Mouse (Mus musculus) CH12.LX (cell line): ENCODE results near the gene Pias4. TPM values are rescaled to one million over a fixed set of nuclear protein-coding genes. Genes with fewer than 3 reads are reported as not detected.

Source experiments
- DNase-seq: peaks from one replicate; pipeline ENCODE4 v3.0.0-alpha.2; 2013; ENCODE audit errors: extremely low read depth
- H3K27ac ChIP-seq: 2 replicates; pipeline ENCODE4 v1.5.1; 2012; ENCODE audit warnings: low read depth, mild to moderate bottlenecking, control low read depth, moderate library complexity; ENCODE audit not compliant: insufficient read depth
- H3K27me3 ChIP-seq: replicated peaks from 2 replicates; pipeline ENCODE3; 2012; ENCODE audit warnings: inconsistent platforms
- H3K36me3 ChIP-seq, 2 experiments: replicated peaks in 1 of 2; 2 replicates each; pipeline versions ENCODE3 to v1.6.1; 2012; ENCODE audit warnings: inconsistent platforms in 1 of 2, low read length in 1 of 2, mild to moderate bottlenecking in 1 of 2, mixed read lengths in 1 of 2, moderate library complexity in 1 of 2; ENCODE audit not compliant: control insufficient read depth in 1 of 2, insufficient read depth in 1 of 2
- H3K4me1 ChIP-seq, 2 experiments: 2 replicates each; pipeline ENCODE4 v1.6.1; 2012; ENCODE audit warnings: inconsistent platforms in 1 of 2, moderate library complexity in 1 of 2; ENCODE audit not compliant: insufficient read depth in 2 of 2, control insufficient read depth in 1 of 2
- H3K4me2 ChIP-seq: 2 replicates; pipeline ENCODE4 v1.6.1; 2012; ENCODE audit warnings: low read depth, mild to moderate bottlenecking, control low read depth; ENCODE audit not compliant: poor library complexity, insufficient read depth, severe bottlenecking
- H3K4me3 ChIP-seq, 3 experiments: fragments of 150-350 bp in 1 of 3; sonication (generic) in 1 of 3; replicated peaks in 1 of 3; 2 replicates each; pipeline versions ENCODE3 to v1.5.1; 2011 to 2012; ENCODE audit warnings: low read depth in 2 of 3, low read length in 2 of 3, mild to moderate bottlenecking in 2 of 3, moderate library complexity in 2 of 3, control low read depth in 1 of 3, improper control_type of control experiment in 1 of 3, inconsistent platforms in 1 of 3, mixed read lengths in 1 of 3; ENCODE audit not compliant: poor library complexity in 1 of 3
- H3K79me2 ChIP-seq: replicated peaks from 2 replicates; pipeline ENCODE4 v1.6.1; 2012; ENCODE audit warnings: mild to moderate bottlenecking, moderate library complexity; ENCODE audit not compliant: control insufficient read depth, poor library complexity, insufficient read depth, severe bottlenecking; ENCODE audit errors: extremely low read depth
- H3K9ac ChIP-seq: 2 replicates; pipeline ENCODE4 v1.6.1; 2012; ENCODE audit warnings: low read depth, mild to moderate bottlenecking, control low read depth, moderate library complexity; ENCODE audit not compliant: insufficient read depth
- H3K9me3 ChIP-seq: replicated peaks from 2 replicates; pipeline ENCODE3; 2012; ENCODE audit warnings: low read length, inconsistent platforms, mixed read lengths
- BHLHE40 ChIP-seq: IDR thresholded peaks from 2 replicates; pipeline ENCODE4 v1.6.1; 2011; ENCODE audit warnings: mild to moderate bottlenecking, low read depth, low read length, improper control_type of control experiment
- CHD1 ChIP-seq: IDR thresholded peaks from 2 replicates; pipeline ENCODE4 v1.6.1; 2012; ENCODE audit warnings: low read depth, low read length, improper control_type of control experiment, inconsistent platforms
- CHD2 ChIP-seq: IDR thresholded peaks from 2 replicates; pipeline ENCODE4 v1.6.1; 2011; ENCODE audit warnings: low read length, improper control_type of control experiment
- CTCF ChIP-seq, 2 experiments: IDR thresholded peaks in 1 of 2; conservative IDR thresholded peaks in 1 of 2; 2 replicates each; pipeline ENCODE4 v1.5.1; 2011 to 2012; ENCODE audit warnings: low read depth in 2 of 2, low read length in 2 of 2, improper control_type of control experiment in 1 of 2, inconsistent platforms in 1 of 2, mild to moderate bottlenecking in 1 of 2, moderate library complexity in 1 of 2
- E2F4 ChIP-seq: IDR thresholded peaks from 2 replicates; pipeline ENCODE4 v1.6.1; 2011; ENCODE audit warnings: low read depth, low read length, improper control_type of control experiment; ENCODE audit not compliant: insufficient replicate concordance
- ELF1 ChIP-seq: IDR thresholded peaks from 2 replicates; pipeline ENCODE4 v1.6.1; 2014; ENCODE audit warnings: low read depth, mild to moderate bottlenecking, inconsistent platforms, low read length, improper control_type of control experiment
- EP300 ChIP-seq: IDR thresholded peaks from 2 replicates; pipeline ENCODE4 v1.6.1; 2011; ENCODE audit warnings: low read length, improper control_type of control experiment
- ETS1 ChIP-seq: conservative IDR thresholded peaks from 2 replicates; pipeline ENCODE4 v1.6.1; 2012; ENCODE audit warnings: low read depth, mild to moderate bottlenecking, inconsistent platforms, low read length, improper control_type of control experiment, moderate library complexity
- GABPA ChIP-seq: IDR thresholded peaks from 2 replicates; pipeline ENCODE4 v1.6.1; 2012; ENCODE audit warnings: low read depth, low read length, improper control_type of control experiment, inconsistent platforms; ENCODE audit not compliant: insufficient replicate concordance
- HCFC1 ChIP-seq: IDR thresholded peaks from 2 replicates; pipeline ENCODE4 v1.6.1; 2012; ENCODE audit warnings: low read depth, mild to moderate bottlenecking, inconsistent platforms, low read length, improper control_type of control experiment
- IRF4 ChIP-seq: IDR thresholded peaks from 2 replicates; pipeline ENCODE4 v1.6.1; 2014; ENCODE audit warnings: low read depth, mild to moderate bottlenecking, inconsistent platforms, low read length, improper control_type of control experiment
- JUN ChIP-seq: IDR thresholded peaks from 2 replicates; pipeline ENCODE4 v1.6.1; 2011; ENCODE audit warnings: low read depth, mild to moderate bottlenecking, low read length, improper control_type of control experiment, moderate library complexity; ENCODE audit not compliant: insufficient read depth
- JUND ChIP-seq: conservative IDR thresholded peaks from 2 replicates; pipeline ENCODE4 v1.6.1; 2011; ENCODE audit warnings: low read depth, low read length, improper control_type of control experiment
- KAT2A ChIP-seq: IDR thresholded peaks from 2 replicates; pipeline ENCODE4 v1.6.1; 2012; ENCODE audit warnings: low read length, improper control_type of control experiment, inconsistent platforms; ENCODE audit not compliant: insufficient replicate concordance
- MAFK ChIP-seq: IDR thresholded peaks from 2 replicates; pipeline ENCODE4 v1.6.1; 2011; ENCODE audit warnings: low read length, improper control_type of control experiment; ENCODE audit not compliant: insufficient replicate concordance
- MAX ChIP-seq: IDR thresholded peaks from 2 replicates; pipeline ENCODE4 v1.6.1; 2011; ENCODE audit warnings: low read length, improper control_type of control experiment
- MAZ ChIP-seq: IDR thresholded peaks from 2 replicates; pipeline ENCODE4 v1.6.1; 2012; ENCODE audit warnings: low read depth, mild to moderate bottlenecking, inconsistent platforms, low read length, improper control_type of control experiment, moderate library complexity
- MEF2A ChIP-seq: IDR thresholded peaks from 2 replicates; pipeline ENCODE4 v1.6.1; 2014; ENCODE audit warnings: low read depth, mild to moderate bottlenecking, inconsistent platforms, low read length, improper control_type of control experiment, borderline replicate concordance
- MXI1 ChIP-seq: IDR thresholded peaks from 2 replicates; pipeline ENCODE4 v1.6.1; 2011; ENCODE audit warnings: mild to moderate bottlenecking, low read depth, low read length, improper control_type of control experiment
- MYC ChIP-seq: IDR thresholded peaks from 2 replicates; pipeline ENCODE4 v1.6.1; 2011; ENCODE audit warnings: low read depth, mild to moderate bottlenecking, improper control_type of control experiment, low read length
- NELFE ChIP-seq: IDR thresholded peaks from 2 replicates; pipeline ENCODE4 v1.6.1; 2011; ENCODE audit warnings: low read depth, low read length, improper control_type of control experiment
- NRF1 ChIP-seq: IDR thresholded peaks from 2 replicates; pipeline ENCODE4 v1.6.1; 2014; ENCODE audit warnings: low read depth, mild to moderate bottlenecking, inconsistent platforms, low read length, improper control_type of control experiment, moderate library complexity
- PAX5 ChIP-seq: IDR thresholded peaks from 2 replicates; pipeline ENCODE4 v1.6.1; 2012; ENCODE audit warnings: low read length, inconsistent platforms, mixed read lengths
- POLR2A ChIP-seq: IDR thresholded peaks from 2 replicates; pipeline ENCODE4 v1.6.1; 2011; ENCODE audit warnings: low read depth, mild to moderate bottlenecking, improper control_type of control experiment, low read length
- POLR2AphosphoS2 ChIP-seq: IDR thresholded peaks from 2 replicates; pipeline ENCODE4 v1.6.1; 2011; ENCODE audit warnings: low read depth, low read length, improper control_type of control experiment
- RAD21 ChIP-seq: IDR thresholded peaks from 2 replicates; pipeline ENCODE4 v1.6.1; 2011; ENCODE audit warnings: low read depth, mild to moderate bottlenecking, low read length, improper control_type of control experiment, moderate library complexity
- RCOR1 ChIP-seq: conservative IDR thresholded peaks from 2 replicates; pipeline ENCODE4 v1.6.1; 2012; ENCODE audit warnings: low read depth, mild to moderate bottlenecking, inconsistent platforms, low read length, improper control_type of control experiment
- SIN3A ChIP-seq: IDR thresholded peaks from 2 replicates; pipeline ENCODE4 v1.6.1; 2012; ENCODE audit warnings: low read length, improper control_type of control experiment, inconsistent platforms
- SMC3 ChIP-seq: IDR thresholded peaks from 2 replicates; pipeline ENCODE4 v1.6.1; 2011; ENCODE audit warnings: low read depth, low read length, improper control_type of control experiment
- TBP ChIP-seq: conservative IDR thresholded peaks from 2 replicates; pipeline ENCODE4 v1.6.1; 2011; ENCODE audit warnings: low read depth, low read length, improper control_type of control experiment
- TCF12 ChIP-seq: IDR thresholded peaks from 2 replicates; pipeline ENCODE4 v1.6.1; 2014; ENCODE audit warnings: low read depth, mild to moderate bottlenecking, inconsistent platforms, low read length, improper control_type of control experiment
- UBTF ChIP-seq: IDR thresholded peaks from 2 replicates; pipeline ENCODE4 v1.6.1; 2012; ENCODE audit warnings: low read depth, mild to moderate bottlenecking, inconsistent platforms, low read length, improper control_type of control experiment, moderate library complexity
- USF1 ChIP-seq: IDR thresholded peaks from 2 replicates; pipeline ENCODE4 v1.6.1; 2014; ENCODE audit warnings: low read depth, mild to moderate bottlenecking, inconsistent platforms, low read length, improper control_type of control experiment
- USF2 ChIP-seq: conservative IDR thresholded peaks from 2 replicates; pipeline ENCODE4 v1.6.1; 2011; ENCODE audit warnings: low read depth, low read length, improper control_type of control experiment
- ZC3H11A ChIP-seq: IDR thresholded peaks from 2 replicates; pipeline ENCODE4 v1.6.1; 2012; ENCODE audit warnings: low read depth, mild to moderate bottlenecking, inconsistent platforms, low read length, improper control_type of control experiment
- ZKSCAN1 ChIP-seq: IDR thresholded peaks from 2 replicates; pipeline ENCODE4 v1.6.1; 2012; ENCODE audit warnings: low read depth, inconsistent platforms, low read length, improper control_type of control experiment, borderline replicate concordance
- ZMIZ1 ChIP-seq: IDR thresholded peaks from 2 replicates; pipeline ENCODE4 v1.6.1; 2012; ENCODE audit warnings: low read depth, mild to moderate bottlenecking, inconsistent platforms, low read length, improper control_type of control experiment
- ZNF384 ChIP-seq: IDR thresholded peaks from 2 replicates; pipeline ENCODE4 v1.6.1; 2012; ENCODE audit warnings: low read depth, low read length, improper control_type of control experiment, inconsistent platforms
- dilution Hi-C: fragments of 300-500 bp; cut with MboI; formaldehyde crosslinking; loops from 2 replicates; pipeline ENCODE4 v1.14.3; 2020; ENCODE audit warnings: low sequenced_read_pairs; ENCODE audit not compliant: extremely low pct_unique_long_range_greater_than_20kb, extremely low pct_ligation_motif_present
- in situ Hi-C: fragments of 300-500 bp; cut with MboI; formaldehyde crosslinking; loops from 3 replicates; pipeline ENCODE4 v1.14.3; 2019; ENCODE audit warnings: low sequenced_read_pairs, low pct_ligation_motif_present, low pct_unique_long_range_greater_than_20kb, mixed read lengths
- polyA plus RNA-seq: library from polyadenylated mRNA; unstranded; fragments of >175 nt; gene quantifications from 2 replicates; pipeline ENCODE4 v1.2.1, GENCODE M21; 2012; ENCODE audit warnings: low read depth; ENCODE audit not compliant: insufficient read length
- total RNA-seq, 2 experiments: library from RNA; depleted of rRNA; stranded (reverse); fragments of 300-350 nt in 1 of 2; fragments of >200 nt in 1 of 2; gene quantifications; 2 replicates each; pipeline ENCODE4 v1.2.3; 2012 to 2014

Gene Pias4
- total and polyA plus RNA-seq, 3 experiments: 15.3 to 33.5 (median 26.6) TPM

DNA sequence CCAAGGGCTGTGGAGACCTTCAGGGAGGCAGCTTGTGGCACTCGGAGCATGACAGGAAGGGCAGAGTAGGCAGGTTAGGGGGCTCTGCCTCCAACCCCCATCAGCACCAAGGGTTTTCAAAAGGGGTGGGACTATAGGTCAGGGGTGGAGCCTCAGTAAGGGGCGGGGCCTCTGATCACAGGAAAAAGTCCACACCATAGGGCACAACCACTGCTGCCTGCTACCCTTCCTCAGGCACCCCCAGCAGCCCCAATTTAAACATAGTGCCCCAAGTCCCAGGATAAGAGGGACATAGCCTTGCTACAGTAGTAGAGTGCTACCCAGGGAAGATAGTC is 5.4 kb downstream of the Pias4 start:
- H3K9me3 ChIP-seq: no peaks in the 10 kb centered on the region
- H3K4me2 ChIP-seq: peak overlapping the region; percentile 18; the same call in 1 of the 2 replicates
- peaks cover 35 to 70% of the 10 kb centered on the region in 2 experiments for H3K4me1 ChIP-seq
- H3K27ac ChIP-seq: peak overlapping the region; percentile 83
- no peak overlapping the region for H3K9ac ChIP-seq
- no peak for DNase-seq
- in situ Hi-C loops (loop anchor here (10.0 kb wide), 1 partner anchor 237 kb away; no protein-coding TSS in a partner anchor), dilution Hi-C loops (no loop called here)
- H3K27me3 ChIP-seq: no peaks in the 10 kb centered on the region
- TF ChIP-seq MAFK: no peak
- TF ChIP-seq ZMIZ1: peak; percentile 40; the same call in 1 of the 2 replicates
- no peak for TF ChIP-seq ETS1
- TF ChIP-seq TBP: 0 out of 2 replicates have a peak, but pooled peaks have one; percentile 4
- no peak for TF ChIP-seq ZNF384
- TF ChIP-seq ZC3H11A: no peak
- 0 out of 2 replicates have a peak, but pooled peaks have one; percentile 4 for TF ChIP-seq MXI1
- TF ChIP-seq USF1: no peak
- TF ChIP-seq CHD2: peak; percentile 23; the same call in 1 of the 2 replicates
- no peak for TF ChIP-seq RAD21
- TF ChIP-seq BHLHE40: no peak
- no peak for TF ChIP-seq UBTF
- TF ChIP-seq ELF1: no peak
- TF ChIP-seq RCOR1: no peak
- no peak for TF ChIP-seq GABPA
- TF ChIP-seq MAX: no peak; the same call in 1 of the 2 replicates
- no peak for TF ChIP-seq CHD1
- TF ChIP-seq SIN3A: 0 out of 2 replicates have a peak, but pooled peaks have one; percentile 2
- no peak for TF ChIP-seq E2F4
- TF ChIP-seq KAT2A: no peak
- TF ChIP-seq NRF1: no peak
- no peak for TF ChIP-seq SMC3
- TF ChIP-seq MEF2A: no peak
- TF ChIP-seq CTCF (conservative IDR thresholded peaks at IDR 0.05 in 1 of 2, IDR thresholded peaks at IDR 0.05 in 1 of 2; ENCODE audit: low read depth in 2 of 2, low read length in 2 of 2): no peak
- no peak for TF ChIP-seq JUND
- peak; percentile 27; the same call in 1 of the 2 replicates for TF ChIP-seq NELFE
- TF ChIP-seq EP300: no peak
- 0 out of 2 replicates have a peak, but pooled peaks have one; percentile 21 for TF ChIP-seq IRF4
- no peak; the same call in 1 of the 2 replicates for TF ChIP-seq MYC
- no peak for TF ChIP-seq PAX5
- TF ChIP-seq TCF12: no peak
- TF ChIP-seq USF2: no peak
- no peak for TF ChIP-seq ZKSCAN1
- no peak for TF ChIP-seq POLR2AphosphoS2
- peak; percentile 11; the same call in 1 of the 2 replicates for TF ChIP-seq POLR2A
- no peak for TF ChIP-seq JUN
- TF ChIP-seq MAZ: no peak
- peak; percentile 10; the same call in 1 of the 2 replicates for TF ChIP-seq HCFC1
- H3K79me2 ChIP-seq: peaks cover 40% of the 10 kb centered on the region
- peaks cover 46 to 78% of the 10 kb centered on the region in 2 experiments for H3K36me3 ChIP-seq
- peak overlapping the region; percentile 26 to 42 (median 30) for H3K4me3 ChIP-seq
